Mouse (Mus musculus) CD4-positive helper T cell, adult 2 months (primary cell): ENCODE data around the gene Syne3.

Experiments used
- DNase-seq: peaks from one replicate; pipeline ENCODE4 v3.0.0-alpha.2; 2012; ENCODE audit warnings: low read depth, missing footprints, low spot score

Syne3 gene

DNA sequence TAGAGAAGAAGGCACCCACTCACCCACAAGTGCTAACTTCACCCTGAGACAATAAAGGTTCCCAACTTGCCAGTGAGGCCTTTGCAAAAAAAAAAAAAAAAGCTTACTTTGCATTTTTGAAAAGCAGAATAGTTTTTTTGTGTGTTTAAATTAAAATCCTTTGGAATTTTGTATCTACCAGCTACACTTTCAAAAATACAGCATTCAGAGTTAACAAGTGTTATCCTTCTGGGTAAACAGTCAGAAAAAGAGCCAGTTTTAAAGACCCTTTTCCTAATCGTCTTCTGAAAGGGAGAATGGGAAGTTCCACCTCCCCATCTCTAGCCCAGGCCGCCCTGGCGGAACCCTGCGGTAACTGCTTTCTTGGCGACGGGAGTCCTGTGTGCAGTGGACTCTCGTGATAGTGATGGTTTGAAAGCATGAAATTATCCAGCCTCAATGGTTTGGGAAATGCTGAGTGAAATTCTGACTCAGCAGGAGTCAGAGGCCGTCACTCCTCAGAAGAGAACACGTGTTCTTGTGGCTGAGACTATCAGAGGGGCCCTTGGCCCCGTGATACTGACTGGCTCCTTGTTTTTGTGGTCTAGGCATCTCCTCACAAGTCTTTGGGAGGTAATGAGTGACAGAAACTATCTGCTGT is 16.5 kb upstream of the Syne3 start:
- no peak for DNase-seq

DNA sequence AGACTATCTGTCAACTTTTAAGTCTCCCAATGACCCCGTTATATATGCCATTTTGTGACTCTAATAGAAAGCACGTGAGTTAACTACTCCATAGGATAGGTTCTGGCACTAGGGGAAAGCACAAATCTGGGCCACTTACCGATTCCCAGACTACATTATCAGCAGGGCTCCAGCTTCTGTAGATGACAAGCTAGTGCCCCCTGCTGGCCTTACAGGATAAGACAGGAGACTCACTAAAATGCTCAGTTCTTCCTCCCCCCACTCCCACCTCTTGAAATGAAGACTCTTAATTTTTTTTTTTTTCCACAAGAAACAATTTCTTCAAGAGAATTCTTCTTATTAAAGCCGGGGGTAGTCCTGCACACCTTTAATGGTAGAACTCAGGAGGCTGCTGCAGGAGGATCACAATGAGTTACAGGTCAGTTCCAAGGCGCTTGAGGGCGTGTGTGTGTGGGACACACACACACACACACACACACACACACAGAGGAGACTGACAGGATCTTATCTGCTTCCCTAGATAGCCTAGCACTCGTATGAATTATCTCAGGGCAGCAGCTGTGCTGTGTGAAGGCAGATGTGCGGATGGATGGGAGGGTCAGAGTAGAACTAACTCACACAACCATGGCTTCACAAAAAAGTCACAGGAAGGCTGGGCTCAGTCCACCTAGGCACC is 15.8 kb upstream of the Syne3 start:
- DNase-seq, result peak; percentile 80

- peak; percentile 35 for DNase-seq
These were observed 13.2 kb upstream of the Syne3 start for GRCm38 (mm10) chr12:105022776-105023175.

DNA sequence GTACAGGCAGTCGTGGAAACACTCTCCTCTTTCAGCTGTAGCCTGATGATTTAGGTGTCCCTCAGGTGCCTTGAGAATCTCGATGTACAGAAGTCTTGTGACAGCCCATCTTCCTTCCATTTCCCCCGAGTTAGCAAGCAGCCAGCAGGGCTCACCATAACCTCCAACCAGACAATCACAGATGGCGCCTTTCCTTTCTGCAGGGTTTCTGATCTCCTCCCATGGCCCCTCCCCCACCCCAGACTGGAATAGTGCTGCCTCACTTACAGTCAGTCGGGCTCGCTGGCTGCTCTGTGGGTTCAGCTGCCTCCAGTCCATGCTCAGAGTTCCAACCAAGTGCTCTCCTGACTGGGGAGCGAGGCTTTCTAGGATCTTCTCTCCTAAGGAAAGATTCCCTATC is 12.5 kb upstream of the Syne3 start:
- DNase-seq, result peak; percentile 64

DNA sequence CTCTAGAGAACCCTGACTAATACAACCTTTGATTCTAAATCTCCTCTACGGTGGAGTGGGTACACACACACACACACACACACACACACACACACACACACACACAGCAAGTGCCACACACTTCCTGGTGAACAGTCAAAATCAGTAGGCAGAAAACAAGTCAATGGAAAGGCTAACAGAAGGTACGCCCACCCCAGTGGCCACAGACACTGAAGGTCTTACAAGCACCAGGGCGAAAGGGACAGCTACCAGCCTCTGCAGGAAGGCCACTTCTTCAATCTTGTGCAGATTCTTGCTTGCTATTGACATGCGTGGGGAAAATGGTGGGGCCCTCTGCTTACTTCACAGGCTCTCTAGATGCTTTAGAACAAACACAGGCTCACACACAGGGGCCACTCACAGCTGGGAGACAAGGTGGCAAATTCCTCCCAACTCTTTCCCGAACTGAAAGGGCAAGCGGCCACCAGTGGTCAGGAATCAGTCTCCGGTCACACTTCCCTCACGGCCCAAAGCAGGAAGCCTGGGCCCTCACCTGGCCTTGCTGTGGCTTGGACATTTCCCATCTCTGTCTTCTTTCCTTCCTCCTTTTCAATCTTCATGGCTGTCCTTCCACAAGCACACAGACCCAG is 11.9 kb upstream of the Syne3 start:
- peak; percentile 62 for DNase-seq

DNA sequence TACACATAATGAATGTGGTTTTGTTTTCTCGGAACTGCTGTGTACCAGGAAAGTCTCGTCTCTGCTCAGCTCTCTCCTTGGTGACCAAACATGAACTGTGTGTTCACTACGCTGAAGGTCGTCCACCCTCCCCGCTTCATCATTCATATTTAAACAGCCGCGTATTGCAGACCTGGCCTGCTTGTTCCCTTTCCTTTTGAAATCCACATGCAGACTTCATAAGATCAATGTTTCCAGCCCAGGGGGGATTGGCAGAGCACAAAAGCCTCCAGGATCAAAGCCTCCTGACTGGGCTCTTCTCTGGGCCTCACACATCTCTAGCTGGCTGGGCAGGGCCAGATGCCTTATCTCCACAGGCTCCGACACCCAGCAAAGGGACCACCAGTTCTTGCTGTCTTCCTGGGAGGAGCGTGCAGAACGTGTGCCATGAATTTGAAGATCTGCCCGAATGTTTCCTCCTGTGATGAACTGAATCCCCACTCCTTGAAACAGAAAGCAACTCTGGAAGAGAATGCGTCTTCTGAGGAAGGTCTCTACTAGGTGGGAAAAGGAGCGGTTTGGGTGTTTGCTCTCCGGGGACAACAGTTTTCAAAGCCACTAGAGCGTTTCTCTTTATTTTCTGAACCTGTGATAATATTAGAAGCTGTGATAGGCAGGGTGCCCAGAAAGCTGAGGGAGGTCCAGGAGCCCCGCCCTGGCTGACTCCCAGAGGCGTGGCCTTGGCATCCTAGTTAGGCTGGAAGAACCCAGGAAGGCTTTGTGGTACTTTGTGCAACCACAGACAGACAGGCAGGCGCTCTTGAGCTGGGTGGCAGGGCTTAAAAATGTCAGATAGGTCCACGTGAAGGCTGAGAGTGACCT is 10.0 kb upstream of the Syne3 start:
- DNase-seq, result peak; percentile 46

DNA sequence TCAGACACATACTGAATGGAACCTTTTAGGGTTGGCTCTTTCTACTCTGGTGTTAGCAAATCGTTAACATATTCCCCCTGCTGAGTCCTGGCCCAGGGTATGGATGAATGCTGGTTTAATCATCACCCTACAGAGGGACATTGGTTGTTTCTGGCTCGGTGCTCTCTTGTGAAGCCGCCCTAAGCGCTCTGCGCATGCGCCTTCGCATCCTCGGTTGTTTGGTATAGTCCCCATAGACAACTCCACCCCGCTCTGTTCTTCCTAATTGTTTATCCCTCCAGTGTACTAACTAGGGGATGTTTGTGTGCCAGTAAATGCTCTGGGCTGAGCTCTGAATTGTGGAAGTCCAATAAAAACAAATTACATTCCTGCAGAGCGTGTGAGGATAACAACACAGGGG is 7.0 kb upstream of the Syne3 start:
- DNase-seq, result no peak

- no peak for DNase-seq
These were observed 6.6 kb upstream of the Syne3 start for GRCm38 (mm10) chr12:105016199-105016598.

DNA sequence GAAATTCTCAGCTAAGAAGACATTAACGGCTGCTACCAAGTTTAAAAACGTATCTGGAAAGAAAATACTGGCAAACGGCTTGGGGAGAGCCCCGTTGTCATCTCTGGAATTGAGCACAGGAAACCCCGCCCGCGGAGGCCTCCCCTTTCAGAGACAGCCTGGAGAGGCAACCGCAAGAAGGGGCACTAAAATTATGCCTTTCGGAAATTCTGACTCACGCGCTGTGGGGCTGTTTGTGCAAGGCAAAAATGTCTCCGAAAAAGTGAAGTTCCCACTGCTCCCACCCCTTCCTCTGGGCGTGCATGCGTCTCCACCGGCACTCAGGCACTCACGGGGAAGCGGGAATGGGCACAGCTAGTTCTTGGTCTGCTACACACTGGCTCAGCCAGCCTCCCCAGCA is 3.5 kb upstream of the Syne3 start:
- peak; percentile 93 for DNase-seq

DNA sequence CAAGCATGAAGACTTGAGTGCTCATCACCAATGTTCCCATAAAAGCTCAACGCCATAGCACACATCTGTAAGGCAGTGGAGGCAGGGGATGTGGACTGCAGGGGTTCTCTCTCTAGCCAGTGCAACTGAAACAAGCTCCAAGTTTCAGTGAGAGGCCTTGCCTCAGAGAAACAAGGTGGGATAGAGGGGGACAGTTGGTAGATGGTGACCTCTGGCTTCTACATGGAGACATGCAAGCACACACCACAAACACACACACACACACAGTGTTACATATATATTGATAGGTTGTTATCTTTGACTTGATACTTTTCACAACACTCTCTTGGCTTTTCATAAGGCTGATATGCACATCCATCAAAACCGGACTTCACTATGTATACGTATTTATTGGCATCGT is 2.7 kb upstream of the Syne3 start:
- DNase-seq, result no peak

- no peak for DNase-seq
These were observed 2.0 kb upstream of the Syne3 start for GRCm38 (mm10) chr12:105011589-105011988.

DNA sequence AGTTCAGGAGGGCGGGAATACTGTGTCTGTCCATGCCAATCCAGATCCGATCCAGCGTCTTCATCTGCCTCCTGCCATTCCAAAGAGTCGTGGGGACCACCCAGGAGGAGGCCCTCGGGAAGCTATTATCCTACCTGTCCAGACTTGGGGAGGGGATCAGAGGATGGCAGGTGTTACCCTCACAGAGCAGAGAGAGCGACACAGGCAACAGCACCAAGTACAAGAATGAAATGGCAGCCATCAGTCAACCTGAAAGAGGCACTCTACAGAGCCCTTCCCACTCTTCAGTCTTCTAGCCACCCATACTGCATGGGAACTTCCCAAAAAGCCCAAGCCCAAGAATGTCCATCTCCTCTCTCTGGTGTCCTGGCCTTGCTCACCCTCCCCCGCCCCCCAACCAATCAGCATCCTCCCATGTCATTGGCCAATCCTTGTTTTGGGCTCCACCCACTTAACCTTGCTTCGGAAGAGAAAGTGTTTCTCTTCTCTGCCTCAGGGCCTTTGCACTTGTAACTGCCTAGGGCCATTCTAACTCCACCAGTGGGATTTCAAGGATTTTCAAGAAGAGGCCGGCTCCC is 693 bp upstream of the Syne3 start:
- DNase-seq, result peak; percentile 39

GRCm38 (mm10) chr12:105008752-105009178 is 844 bp downstream of the Syne3 start:
- peak; percentile 88 for DNase-seq

- no peak for DNase-seq
These were observed 1.5 kb downstream of the Syne3 start for GRCm38 (mm10) chr12:105008150-105008549.

GRCm38 (mm10) chr12:105005715-105005972 is 4.0 kb downstream of the Syne3 start:
- DNase-seq, result no peak

- no peak for DNase-seq
These were observed 4.5 kb downstream of the Syne3 start for GRCm38 (mm10) chr12:105004956-105005714.

DNA sequence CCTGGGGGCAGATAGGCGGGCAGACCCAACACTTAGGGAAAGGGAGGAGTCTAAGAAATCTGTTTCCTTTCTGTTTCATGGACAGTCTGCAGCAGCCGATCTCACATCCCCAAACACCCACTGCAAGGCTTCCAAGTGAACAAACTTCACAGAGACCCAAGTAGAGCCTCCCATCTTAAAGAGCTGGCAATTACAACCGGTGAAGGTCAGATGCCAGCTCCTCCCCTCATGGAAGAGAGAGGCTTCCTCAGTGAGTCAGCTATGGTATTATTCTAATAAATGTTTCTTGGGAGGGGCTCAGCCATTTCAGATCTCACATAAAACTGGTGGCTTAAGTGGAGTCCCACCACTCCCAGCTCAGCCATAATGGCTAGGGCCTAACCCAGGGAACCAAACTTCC is 5.9 kb downstream of the Syne3 start:
- DNase-seq, result no peak

DNA sequence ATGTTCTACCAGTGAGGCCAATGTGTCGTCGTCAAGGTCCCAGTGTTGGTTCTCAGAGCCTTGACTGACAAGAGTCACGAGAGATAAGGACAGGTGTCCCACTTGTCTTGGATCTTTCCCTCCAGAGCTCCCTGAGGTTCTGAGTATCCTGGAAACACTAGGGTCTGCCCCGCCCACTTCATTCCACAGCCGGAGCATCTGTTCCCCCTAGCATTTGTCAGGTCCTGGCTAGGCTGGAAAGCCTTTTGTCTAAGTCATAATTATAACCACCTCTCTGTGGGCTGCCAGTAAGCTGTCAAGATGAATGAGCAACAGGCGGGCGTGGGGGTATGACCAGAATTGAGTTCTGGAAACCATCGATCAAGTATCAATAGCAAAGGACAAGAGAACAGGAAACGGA is 6.5 kb downstream of the Syne3 start:
- DNase-seq, result no peak

DNA sequence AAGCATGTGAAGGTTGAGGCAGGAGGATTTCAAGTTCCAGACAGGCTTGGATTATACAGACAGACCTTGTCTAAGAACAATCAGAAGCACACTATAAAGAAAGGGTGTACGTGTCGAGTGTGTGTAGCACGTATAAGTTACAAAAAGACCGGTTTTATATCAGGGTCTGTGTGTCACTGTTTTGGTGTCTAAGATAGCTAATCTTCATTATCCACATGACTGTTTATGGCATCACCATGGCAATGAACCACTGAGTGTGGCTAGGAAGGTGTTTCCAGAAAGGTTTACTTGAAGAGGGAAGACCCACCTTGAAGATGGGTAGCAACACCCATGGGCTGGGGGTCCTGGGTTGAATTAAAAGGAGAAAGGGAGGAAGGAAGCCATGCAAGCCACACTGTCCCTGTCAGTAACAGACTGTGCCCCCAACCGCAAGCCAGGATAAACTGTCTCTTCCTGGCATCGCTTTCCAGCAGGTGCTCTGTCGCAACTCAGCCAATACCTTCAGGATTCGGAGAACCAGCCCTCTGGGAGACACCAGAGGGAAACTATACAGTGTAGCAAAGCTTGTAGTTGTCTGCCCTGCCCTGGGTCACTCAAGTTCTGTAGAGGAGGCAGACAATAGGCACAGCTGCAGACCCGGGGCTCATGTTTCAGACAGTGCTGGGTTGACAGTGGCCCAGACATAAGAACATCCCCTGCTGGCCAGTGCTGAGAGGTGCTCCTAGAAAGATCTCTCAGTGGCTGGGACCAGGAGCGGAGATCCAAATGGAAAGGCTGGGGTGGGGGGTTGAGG is 7.1 kb downstream of the Syne3 start:
- DNase-seq, result no peak

- no peak for DNase-seq
These were observed 8.3 kb downstream of the Syne3 start for GRCm38 (mm10) chr12:105001317-105001716.
